Mouse (Mus musculus) c-Kit-positive CD71-positive TER-119-positive erythroid progenitor cells, embryonic 14.5 days (primary cell): Measurements from ENCODE around the gene Cavin1.
"Not testable (repeated sequence)": the region's sequence is repeated elsewhere in the genome, so short reads cannot be mapped to it uniquely, and the experiment has no call there.

Experiments used
- DNase-seq: peaks from one replicate; pipeline ENCODE4 v3.0.0-alpha.2; 2013; ENCODE audit warnings: low spot score

Cavin1 gene

DNA sequence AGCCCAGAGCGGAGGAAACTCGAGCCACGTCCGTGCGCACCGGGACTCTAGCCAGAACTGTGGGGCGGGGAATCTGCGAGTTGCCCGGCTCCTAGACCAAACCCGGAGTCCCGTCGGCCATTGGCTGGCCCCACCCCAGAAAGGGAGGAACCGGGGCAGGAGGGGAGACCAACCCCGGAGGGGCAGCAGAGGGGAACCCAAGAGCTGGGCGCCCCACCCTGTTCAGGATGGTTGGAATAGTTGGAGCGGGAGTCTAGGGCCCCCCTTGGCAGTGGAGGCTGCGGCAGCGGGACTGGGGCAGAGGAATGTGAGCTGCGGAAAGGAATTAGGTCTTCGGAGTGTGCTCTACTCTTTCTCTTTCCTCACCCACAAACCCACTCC, at the start of gene Cavin1:
TSS of gene Cavin1 (minus strand) at position 331 of the 381 bp plus-strand sequence.
- DNase-seq, result no peak

DNA sequence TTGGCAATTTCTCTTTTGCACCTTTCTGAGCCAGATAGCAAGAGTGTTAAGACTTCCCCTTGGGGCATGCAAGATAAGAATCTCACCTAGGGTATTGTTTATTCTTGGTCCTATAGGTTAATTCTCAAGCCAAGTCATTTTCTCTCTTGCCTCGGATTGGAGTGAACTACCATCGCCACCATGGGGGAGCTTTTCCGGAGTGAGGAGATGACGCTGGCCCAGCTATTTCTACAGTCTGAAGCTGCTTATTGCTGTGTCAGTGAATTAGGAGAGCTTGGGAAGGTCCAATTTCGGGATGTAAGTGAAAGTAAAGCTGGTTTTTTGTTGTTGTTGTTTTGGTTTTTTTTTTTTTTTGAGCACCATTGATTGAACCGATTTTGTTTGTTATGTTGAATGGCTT, 41.0 kb upstream of the Cavin1 start:
- no peak for DNase-seq

DNA sequence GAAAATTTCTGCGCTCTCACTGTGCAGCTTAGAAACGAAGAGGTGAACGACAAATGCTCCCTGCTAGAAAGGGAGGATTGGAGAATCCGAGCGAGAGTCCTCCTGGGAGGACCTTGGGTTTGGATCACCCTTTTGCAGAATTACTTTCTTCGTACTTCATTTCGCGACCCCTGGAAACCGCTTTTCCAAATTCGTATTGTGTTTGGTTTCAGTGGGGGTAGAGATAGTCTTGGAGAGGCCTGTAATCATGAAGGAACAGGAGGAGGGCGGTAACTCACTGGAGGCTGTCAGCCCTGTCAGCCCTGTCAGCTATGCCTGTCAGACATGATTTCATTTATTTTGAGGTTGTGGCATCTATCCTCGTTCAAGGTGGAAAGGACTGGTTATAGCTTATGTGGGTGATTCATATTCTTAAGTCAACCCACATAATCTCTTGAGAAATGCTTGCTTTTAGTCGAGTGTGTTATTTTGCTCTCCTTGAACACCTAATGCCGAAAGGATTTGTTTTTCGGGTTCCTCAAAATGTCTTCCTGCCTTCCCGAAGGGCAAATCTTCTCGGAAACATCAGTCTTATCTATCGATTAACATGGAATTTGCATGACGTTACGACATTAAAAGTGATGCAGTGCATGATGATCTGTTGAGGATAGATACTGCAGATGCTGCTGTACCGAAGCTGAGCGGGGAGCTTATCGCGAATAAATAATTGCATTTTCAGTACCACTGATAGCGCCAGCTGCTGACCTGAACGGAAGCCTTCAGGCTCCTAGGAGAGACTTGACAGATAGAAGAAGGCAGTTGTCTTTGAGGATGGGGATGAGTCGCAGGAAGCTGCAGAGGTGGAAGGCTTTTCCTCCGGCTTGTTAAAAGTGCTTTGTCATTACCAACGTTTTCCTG, 39.4 kb upstream of the Cavin1 start:
- DNase-seq, result peak; percentile 80

DNA sequence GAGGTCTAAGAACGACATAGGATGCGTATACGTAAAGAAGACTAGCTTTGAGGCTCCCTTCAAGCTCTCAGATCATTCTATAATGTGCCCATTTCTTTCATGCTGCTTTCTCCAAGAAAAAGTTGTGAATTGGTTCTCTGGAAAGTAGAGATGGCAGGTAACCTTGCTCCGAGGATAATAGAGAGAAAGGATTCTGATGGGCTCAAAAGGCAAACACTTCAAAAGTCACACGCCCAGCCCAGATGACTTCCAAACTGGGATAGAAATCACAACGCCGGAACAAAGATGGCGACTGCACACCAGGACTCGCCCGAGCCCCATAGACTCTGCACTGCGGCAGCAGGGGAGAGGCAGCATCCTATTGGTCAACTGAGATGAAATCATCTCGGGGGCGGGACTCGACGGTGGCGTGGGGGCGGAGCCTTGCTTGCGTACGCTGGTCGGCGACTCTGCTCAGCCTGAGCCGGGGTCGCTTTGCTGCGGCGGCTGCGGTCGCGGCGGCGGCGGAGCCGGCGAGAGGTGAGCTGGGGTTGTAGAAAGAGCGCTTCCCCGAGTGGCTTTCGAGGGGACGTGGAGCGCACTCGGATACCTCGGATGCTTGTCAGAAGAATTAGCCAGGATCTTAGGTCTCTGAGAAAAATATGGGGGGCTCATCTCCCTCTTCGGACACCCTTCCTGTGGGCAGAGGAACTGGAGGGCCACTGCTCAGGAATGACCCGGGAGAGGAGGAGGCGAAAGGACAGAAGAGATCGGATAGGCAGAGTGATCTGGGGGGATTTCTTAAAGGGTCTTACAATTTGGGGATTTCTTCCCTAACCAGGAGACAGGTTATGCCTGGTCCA, 38.6 kb upstream of the Cavin1 start, which contains the start of gene Atp6v0a1:
TSS of gene Atp6v0a1 (plus strand) at position 407 of the 842 bp plus-strand sequence.
- DNase-seq, result peak; percentile 94

DNA sequence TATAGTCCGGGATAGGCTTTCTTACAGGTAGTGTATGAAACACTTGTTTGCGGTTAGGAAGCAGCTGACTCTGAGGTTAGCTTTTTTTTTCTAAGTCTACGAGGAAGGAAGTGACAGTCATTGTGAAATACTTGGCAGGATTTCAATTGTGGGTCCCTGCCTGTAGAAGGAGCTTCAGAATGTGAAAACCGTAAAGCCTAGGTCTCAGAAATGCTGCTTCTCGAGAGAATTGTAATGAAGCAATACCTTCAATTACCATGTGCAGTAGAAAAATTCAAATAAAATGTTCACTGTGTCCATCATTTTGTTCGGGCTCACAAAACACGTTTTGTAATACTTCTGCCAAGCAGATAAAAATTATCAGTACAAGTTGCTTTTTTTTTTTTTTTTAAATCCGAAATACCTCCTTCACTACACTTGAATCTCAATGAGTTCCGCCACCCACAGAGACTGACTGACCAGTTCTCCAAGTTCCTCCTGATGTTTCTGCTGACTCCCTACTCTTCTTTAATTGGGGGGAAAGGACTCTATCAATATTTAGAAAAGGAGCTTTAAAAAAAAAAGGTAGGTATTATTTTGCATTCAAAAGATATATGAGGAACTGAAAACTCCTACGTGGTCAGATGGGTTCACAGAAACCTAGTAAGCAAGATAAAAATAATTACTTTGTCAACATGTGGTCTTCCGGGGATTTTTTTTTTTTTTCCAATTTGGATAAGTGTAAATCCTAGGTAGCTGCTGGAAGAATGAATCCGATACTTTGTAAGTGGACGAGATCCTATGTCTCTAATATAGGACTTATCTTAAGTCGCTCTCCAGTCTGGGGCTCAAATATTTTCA, 37.7 kb upstream of the Cavin1 start:
- peak; percentile 34 for DNase-seq

DNA sequence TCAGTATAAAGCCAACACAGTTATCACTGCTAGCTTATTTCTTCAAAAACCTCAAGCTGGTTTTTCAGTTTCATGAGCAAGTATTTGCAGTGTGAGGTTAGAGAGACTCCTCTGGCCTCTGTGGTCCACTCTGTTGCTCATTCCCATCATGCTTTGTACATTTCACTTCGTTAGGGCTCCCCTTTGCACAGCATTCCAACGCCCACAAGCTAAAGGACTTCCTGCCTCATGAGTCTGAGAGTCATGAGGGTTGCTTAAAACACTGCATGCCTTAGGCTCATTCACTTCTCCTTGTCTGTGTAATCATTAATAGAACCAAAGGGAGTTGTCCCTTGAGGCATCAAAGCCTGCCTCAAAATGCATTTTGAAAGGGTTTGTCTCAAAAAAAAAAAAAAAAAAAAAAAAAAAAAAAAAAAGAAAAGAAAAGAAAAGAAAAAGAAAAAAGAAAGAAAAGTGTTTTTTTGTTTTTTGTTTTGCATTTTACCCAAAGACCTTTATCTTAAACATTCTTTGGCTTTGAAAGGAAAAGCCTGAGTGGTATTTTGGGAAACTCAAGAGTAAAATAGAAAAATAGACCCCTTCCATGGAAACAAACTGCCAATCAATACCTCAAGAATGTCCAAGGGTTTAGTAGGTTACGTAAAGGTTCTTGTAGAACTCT, 32.5 kb upstream of the Cavin1 start:
- no peak for DNase-seq

DNA sequence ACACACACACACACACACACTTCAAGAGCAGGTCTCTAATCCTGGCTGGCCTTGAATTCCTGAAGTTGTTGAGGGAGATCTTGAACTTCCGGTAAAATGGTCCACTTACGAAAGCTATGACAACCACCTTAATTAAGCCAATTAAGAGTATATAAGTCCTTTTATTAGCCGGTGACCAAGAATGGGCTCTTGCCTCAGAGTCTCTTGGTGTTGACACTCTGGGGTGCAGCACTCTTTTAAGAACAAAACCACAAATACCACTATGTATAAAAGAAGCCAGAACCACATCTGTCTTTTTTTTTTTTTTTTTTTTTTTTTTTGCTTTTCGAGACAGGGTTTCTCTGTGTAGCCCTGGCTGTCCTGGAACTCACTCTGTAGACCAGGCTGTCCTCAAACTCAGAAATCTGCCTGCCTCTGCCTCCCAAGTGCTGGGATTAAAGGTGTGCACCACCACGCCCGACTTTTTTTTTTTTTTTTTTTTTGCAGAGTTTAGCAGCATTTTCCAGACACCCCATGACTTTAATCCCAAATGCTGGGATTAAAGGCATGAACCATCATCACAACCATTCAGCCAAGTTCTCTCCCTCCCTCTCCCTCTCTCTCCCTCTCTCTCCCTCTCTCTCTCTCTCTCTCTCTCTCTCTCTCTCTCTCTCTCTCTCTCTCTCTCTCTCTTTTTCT, 31.3 kb upstream of the Cavin1 start:
- DNase-seq, result not testable (repeated sequence)

DNA sequence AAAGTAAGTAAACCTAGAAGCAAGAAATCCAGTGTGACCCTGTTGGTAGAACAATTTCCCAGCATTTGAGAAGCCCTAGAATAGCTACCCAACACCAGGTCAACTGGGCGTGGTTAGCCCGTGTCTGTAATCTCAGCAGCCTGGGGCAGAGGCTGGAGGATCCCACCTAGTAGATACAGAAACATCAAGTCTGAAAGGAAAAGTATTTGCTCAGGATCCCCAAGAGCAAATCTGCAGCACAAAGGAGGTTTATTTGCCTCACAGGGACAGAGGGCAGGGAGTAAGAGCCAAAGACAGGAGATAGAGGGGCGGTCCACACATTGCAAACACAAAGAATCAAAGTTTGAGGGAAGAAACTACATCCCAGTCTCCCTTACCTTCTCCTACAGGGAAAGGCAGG, 28.6 kb upstream of the Cavin1 start:
- DNase-seq, result no peak

DNA sequence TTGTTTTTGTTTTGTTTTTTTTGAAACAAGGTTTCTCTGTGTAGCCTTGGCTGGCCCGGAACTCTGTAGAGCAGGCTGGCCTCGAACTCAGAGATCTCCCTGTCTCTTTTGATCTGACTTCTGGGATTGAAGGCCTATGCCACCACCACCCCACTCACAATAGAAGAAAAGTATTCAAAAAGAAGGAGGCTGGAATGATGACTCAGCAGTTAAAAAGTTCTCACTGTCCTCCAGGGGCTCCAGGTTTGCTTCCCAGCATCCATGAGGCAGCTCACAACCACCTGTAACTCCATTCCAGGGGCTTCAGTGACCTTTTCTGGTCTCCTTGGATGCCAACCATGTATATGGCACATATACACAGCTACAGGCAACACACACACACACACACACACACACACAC, 28.1 kb upstream of the Cavin1 start:
- DNase-seq, result no peak

DNA sequence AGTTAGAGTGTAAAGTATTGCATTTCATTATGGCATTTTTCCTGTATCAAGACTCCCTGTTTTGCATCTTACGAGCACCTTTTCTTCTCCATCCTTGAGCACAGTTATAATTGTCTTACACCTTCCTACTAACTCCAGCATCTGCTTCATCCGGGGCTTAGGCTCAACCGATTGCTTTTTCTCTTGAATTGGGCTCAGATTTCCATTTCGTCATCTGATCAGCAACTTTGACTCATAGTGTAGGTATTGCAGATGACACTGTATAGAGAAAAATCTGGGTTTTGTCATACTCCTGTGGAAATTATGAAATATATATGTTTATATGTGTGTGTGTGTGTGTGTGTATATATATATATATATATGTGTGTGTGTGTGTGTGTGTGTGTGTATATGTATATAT, 25.8 kb upstream of the Cavin1 start:
- no peak for DNase-seq

DNA sequence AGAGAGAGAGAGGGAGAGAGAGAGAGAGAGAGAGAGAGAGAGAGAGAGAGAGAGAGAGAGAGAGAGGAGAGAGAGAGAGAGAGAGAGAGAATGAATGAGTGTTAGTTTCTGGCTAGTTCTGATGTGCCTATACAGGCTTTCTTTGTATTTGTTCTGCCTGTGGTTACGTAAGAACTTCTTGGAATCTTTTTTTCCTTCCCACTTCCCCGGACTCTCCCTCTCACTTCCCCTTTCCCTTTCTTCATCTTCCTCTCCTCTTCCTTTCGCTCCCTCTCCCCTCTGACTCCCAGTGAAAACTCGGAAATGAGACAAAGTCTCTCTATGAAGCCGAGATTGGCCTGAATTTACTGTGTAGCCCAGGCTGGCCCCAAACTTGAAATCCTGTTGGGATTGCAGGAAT, 24.0 kb upstream of the Cavin1 start:
- DNase-seq, result no peak

DNA sequence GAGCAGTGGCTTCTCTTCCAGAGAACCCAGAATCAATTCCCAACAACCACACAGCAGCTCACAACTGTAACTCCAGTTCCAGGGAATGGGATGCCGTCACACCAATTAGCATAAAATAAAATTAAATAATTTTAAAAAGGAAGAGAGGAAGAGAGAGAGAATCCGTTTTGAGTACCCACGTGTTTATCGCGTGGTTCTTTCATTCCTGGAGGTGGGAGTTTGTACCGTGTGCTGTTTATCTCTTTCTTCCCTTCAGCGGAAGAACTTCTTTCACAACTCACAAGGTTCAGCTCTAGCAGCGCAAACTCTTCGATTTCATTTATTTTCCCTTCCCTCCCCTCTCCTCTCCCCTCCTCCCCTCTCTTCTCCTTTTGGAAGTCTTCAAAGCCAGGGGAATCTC, 23.5 kb upstream of the Cavin1 start:
- no peak for DNase-seq

DNA sequence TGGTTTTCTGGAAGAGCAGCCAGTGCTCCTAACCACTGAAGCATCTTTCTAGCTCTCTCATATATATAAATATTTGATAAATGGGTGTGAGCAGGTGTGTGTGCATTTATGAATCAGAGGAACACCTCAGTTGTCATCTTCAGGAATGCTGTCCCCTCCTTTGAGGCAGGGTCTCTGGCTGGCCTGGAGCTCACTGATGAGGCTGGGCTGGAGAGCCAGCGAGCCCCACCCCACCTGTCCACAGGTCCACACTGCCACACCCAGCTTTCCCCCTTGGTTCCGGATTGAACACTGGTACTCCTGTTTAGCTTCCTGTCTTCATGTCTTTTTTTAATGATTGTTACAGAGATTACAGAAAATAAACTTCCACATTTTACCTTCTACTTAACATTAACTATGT, 22.8 kb upstream of the Cavin1 start:
- no peak for DNase-seq

DNA sequence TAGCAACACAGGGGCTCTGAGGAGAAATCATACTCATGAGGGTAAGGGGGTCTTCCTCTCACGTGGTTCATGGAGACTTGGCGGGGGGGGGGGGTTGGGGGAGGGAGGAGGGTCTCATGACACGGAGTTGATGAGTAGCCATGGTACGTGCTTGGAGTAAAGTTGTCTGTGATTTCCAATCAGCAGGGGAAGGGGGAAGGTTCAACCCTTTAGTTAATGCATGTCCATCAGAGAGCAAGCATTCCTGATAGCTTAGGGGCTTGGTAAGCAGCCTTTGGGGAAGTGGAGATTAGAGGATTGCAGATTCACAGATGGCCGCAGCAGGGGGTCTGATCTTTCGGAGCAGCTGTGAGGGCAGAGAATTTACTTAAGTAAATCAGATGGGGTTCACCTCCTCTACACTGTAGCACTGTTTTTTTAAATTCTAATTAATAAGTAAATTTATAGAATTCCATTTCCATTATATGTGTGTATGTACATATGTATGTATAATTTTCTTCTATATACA, 20.4 kb upstream of the Cavin1 start:
- DNase-seq, result no peak

DNA sequence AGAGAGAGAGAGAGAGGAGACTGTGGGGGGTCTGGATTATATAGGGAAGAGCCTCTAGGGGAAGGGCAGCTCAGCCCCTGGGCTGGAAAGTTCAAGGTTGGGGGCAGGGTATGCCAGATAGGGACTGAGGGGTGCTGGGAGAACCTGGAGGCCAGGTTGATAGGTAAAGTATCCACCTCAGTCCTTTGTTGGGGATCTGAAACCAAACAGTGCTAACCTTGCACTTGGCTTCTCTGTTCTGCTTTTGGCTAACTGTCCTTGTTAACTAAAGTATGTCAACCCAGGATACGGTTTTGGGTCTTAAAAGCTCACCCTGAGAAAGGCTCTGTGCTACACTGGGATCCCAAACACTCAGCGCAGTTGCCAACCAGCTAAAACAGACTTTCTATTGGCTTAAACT, 19.0 kb upstream of the Cavin1 start:
- no peak for DNase-seq

DNA sequence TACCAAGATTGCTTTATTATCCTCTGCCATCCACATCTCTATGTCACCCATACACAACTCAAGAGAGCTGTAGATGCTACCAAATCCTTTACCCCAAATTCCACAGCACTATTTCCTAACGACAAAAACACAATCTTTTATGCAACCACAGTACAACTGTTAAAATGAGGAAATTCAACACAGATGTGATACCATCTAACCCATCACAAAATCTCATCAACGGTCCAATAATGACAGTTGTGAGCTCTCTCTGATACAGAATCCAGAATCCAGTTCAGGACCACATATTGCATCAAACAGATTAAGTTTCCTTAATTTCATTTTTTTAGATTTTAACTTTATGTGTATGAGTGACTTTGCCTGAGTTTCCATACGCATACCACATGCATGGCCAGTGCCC, 18.0 kb upstream of the Cavin1 start:
- DNase-seq, result no peak

DNA sequence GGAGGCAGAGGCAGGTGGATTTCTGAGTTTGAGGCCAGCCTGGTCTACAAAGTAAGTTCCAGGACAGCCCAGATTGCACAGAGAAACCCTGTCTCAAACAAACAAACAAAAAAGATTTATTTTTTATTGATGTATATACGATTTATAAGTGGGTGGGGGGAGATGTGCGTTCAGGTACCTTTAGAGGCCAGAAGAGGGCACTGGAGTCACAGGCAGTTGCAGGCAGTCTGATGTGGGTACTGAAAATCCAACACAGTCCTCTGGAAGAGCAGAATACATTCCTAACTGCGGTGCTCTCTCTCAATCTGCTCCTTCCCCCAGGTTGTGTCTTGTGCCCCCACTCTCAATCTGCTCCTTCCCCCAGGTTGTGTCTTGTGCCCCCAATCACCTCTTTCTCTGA, 14.9 kb upstream of the Cavin1 start:
- no peak for DNase-seq

DNA sequence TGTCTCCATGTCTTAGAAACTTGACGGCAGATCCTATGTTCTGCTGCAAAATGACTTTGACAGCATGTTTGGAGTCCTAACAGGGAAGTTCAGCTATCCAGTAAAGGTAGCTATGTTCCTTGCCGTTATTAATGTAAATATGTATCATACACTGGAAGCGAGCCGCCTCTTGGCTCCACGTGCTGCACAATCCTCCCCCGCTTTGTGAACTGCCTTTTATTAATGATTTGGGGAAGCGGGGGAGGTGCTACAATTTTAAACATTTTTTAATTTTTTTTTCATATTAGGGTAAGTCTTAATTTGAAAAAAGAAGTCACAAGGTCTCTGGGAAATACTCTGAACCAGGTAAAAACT, 13.1 kb upstream of the Cavin1 start:
- no peak for DNase-seq

DNA sequence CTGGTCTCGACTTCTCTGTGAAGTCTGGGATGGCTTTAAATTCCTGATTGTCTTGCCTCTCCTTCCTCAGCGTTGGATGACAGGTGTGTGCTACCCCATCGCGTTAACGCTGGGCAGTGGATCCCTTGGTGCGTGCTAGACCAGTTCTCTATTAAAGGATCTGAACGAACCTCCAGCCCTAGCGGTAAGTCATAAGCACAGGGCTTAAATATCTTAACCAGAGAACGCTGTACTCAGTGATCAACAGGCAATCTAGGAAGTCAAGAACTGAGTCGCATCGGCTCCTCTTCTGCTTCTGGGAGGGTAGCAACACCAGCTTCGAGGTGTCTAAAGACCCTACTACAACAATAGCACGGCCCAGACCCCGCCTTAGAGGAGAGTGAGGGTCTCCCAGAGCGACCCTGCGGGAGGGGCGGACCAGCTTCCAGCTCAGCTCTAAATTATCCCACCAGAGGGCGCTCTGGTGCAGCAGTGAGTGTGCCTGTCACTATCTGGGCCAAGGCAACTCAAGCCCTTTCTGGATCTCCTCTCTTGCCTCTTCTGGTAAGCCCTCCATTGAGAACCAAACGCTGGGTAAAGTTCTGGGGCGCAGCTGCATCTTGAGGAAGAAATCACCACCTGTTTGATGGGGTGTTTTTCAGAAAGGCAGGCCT, 12.6 kb upstream of the Cavin1 start:
- DNase-seq, result peak; percentile 71

DNA sequence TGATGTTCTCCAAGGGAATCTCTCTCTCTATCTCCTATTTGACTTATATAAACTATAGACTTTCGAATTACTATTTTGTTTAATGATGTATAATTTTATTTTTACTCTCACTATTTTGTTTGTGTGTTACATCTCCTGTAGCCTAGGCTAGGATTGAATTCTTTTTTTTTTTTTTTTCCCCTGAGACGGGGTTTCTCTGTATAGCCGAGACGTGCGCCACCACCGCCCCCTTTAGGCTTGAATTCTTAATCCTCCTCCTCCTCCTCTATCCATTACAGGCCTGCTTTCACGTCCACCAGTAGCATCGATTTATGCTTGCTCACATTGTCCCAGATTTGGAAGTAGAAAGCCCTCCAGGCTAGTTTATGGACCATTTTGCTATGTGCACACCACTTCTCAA, 11.4 kb upstream of the Cavin1 start:
- no peak for DNase-seq
